Mouse (Mus musculus) heart, adult 2 months (tissue): ENCODE data around the gene Bnc1.

Experiments
- CTCF ChIP-seq: fragments of 200-600 bp; IDR thresholded peaks from 2 replicates; pipeline ENCODE4 v1.8.1; 2022; ENCODE audit warnings: antibody characterized with exemption, mild to moderate bottlenecking, moderate library complexity
- POLR2A ChIP-seq: fragments of 200-500 bp; IDR thresholded peaks from 2 replicates; pipeline ENCODE4 v1.6.1; 2011; ENCODE audit warnings: mild to moderate bottlenecking, low read depth, low read length, control low read depth; ENCODE audit not compliant: insufficient read depth

DNA sequence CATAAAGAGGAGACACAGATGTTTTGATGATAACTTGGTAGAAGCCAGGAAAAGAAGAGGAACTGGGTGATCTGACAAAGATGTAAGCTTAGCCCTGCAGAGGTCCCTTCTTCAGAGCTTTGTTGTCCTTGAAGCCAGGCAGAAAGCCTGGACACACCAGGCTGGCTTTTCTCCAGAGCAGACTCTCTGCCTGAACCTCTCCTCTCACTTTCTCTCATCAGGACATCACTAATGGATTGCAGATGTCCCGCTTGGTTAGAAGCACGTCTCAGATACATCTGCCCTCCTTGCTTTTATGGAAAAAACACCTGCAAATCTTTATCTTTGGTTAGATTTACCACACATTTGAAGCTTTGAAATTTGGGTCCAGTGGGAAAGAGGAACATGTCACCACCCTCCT lies 7.7 kb upstream of the Bnc1 start:
- TF ChIP-seq CTCF: no peak
- TF ChIP-seq POLR2A: no peak
